Mouse (Mus musculus) stomach, embryonic 14.5 days (tissue): ENCODE data around the gene Fam227b. TPM values are rescaled to one million over a fixed set of nuclear protein-coding genes. Genes with fewer than 3 reads are reported as not detected.

Experiments
- ATAC-seq: fragments of 200-750 bp; cut with Nextera tagmentation; 2 replicates; pipeline ENCODE4 v1.8.0; 2017; ENCODE audit warnings: low read depth, moderate TSS enrichment; ENCODE audit not compliant: insufficient number of reproducible peaks, insufficient read depth, low FRiP score
- H3K27ac ChIP-seq: fragments of 300-500 bp; sonication (generic); 2 replicates; pipeline ENCODE4 v1.5.1; 2014; ENCODE audit warnings: mild to moderate bottlenecking, low read length, moderate library complexity, mixed read lengths
- H3K27me3 ChIP-seq: fragments of 300-500 bp; sonication (generic); 2 replicates; pipeline ENCODE4 v1.6.1; 2014; ENCODE audit warnings: low read length, control low read depth, mixed read lengths; ENCODE audit not compliant: control insufficient read depth, insufficient read depth
- H3K36me3 ChIP-seq: fragments of 300-500 bp; sonication (generic); 2 replicates; pipeline ENCODE4 v1.6.1; 2014; ENCODE audit warnings: mild to moderate bottlenecking, control low read depth, low read length, moderate library complexity, mixed read lengths; ENCODE audit not compliant: control insufficient read depth, insufficient read depth
- H3K4me1 ChIP-seq: fragments of 300-500 bp; sonication (generic); 2 replicates; pipeline ENCODE4 v1.6.1; 2014; ENCODE audit warnings: low read length, control low read depth, mixed read lengths; ENCODE audit not compliant: control insufficient read depth, insufficient read depth
- H3K4me2 ChIP-seq: fragments of 300-500 bp; sonication (generic); replicated peaks from 2 replicates; pipeline ENCODE4 v1.6.1; 2014; ENCODE audit warnings: low read depth, low read length, control low read depth
- H3K4me3 ChIP-seq: fragments of 300-500 bp; sonication (generic); 2 replicates; pipeline ENCODE4 v1.5.1; 2014; ENCODE audit warnings: low read depth, low read length, control low read depth
- H3K9ac ChIP-seq: fragments of 300-500 bp; sonication (generic); replicated peaks from 2 replicates; pipeline ENCODE4 v1.6.1; 2014; ENCODE audit warnings: low read depth, mild to moderate bottlenecking, control low read depth, low read length, moderate library complexity, mixed read lengths
- H3K9me3 ChIP-seq: fragments of 300-500 bp; sonication (generic); 2 replicates; pipeline ENCODE4 v1.6.1; 2016; ENCODE audit warnings: low read depth, low read length, control low read depth; ENCODE audit not compliant: control insufficient read depth
- WGBS: fragments of 180-500 bp; shearing (Covaris S2); extraction: QIAGEN DNeasy Blood & Tissue Kit; methylation state at CpG from one replicate; pipeline ENCODE4 v1.1.7; 2014; 5-methylcytosine and 5-hydroxymethylcytosine counted together
- polyA plus RNA-seq: library from polyadenylated mRNA; unstranded; fragments of >200 nt; fragmentation: Nextera tagmentation; extraction: Ambion mirVana; gene quantifications from 2 replicates; pipeline ENCODE4 v1.2.1, GENCODE M21; 2014

Fam227b gene
- polyA plus RNA-seq, 1 experiment from 2014 or later = not detected

GRCm38 (mm10) chr2:126045621-126046020 is 106.2 kb downstream of the Fam227b start:
- no peaks in the 10 kb centered on the region for H3K9me3 ChIP-seq
- H3K4me1 ChIP-seq = no peaks in the 10 kb centered on the region
- H3K4me2 ChIP-seq = no peak overlapping the region
- no peak overlapping the region for H3K27ac ChIP-seq
- no peak overlapping the region for H3K9ac ChIP-seq
- 80% methylated on average over 5 of the region's 5 CpGs for WGBS
- no peak for ATAC-seq
- H3K36me3 ChIP-seq = no peaks in the 10 kb centered on the region
- no peaks in the 10 kb centered on the region for H3K27me3 ChIP-seq
- no peak overlapping the region for H3K4me3 ChIP-seq

- H3K4me2 ChIP-seq = no peak overlapping the region
- WGBS = 58% methylated on average over 3 of the region's 3 CpGs
- H3K9me3 ChIP-seq = no peaks in the 10 kb centered on the region
- no peak overlapping the region for H3K27ac ChIP-seq
- H3K9ac ChIP-seq = no peak overlapping the region
- H3K36me3 ChIP-seq = no peaks in the 10 kb centered on the region
- no peaks in the 10 kb centered on the region for H3K27me3 ChIP-seq
- H3K4me1 ChIP-seq = no peaks in the 10 kb centered on the region
- ATAC-seq = no peak
- no peak overlapping the region for H3K4me3 ChIP-seq
Observed at GRCm38 (mm10) chr2:126042674-126043073, 109.1 kb downstream of the Fam227b start.

- H3K9me3 ChIP-seq = no peaks in the 10 kb centered on the region
- H3K27me3 ChIP-seq = no peaks in the 10 kb centered on the region
- no peaks in the 10 kb centered on the region for H3K4me1 ChIP-seq
- H3K4me3 ChIP-seq = no peak overlapping the region
- H3K36me3 ChIP-seq = no peaks in the 10 kb centered on the region
- no peak overlapping the region for H3K4me2 ChIP-seq
- ATAC-seq = no peak
- H3K9ac ChIP-seq = no peak overlapping the region
- H3K27ac ChIP-seq = no peak overlapping the region
- 92% methylated on average over 6 of the region's 6 CpGs for WGBS
Observed at GRCm38 (mm10) chr2:126041237-126041636, 110.6 kb downstream of the Fam227b start.

- Histone ChIP-seq H3K4me1 (no peaks in the 10 kb centered on the region), H3K9me3 (no peaks in the 10 kb centered on the region), H3K9ac (no peak overlapping the region), H3K4me2 (no peak overlapping the region), H3K27me3 (no peaks in the 10 kb centered on the region), H3K36me3 (no peaks in the 10 kb centered on the region), H3K27ac (no peak overlapping the region), H3K4me3 (no peak overlapping the region)
- no peak for ATAC-seq
- WGBS = 82% methylated on average over 2 of the region's 2 CpGs
Observed at GRCm38 (mm10) chr2:126040651-126041050, 111.2 kb downstream of the Fam227b start.

GRCm38 (mm10) chr2:126039414-126039891 is 112.4 kb downstream of the Fam227b start:
- H3K27ac ChIP-seq = no peak overlapping the region
- WGBS = 71% methylated on average over 4 of the region's 4 CpGs

GRCm38 (mm10) chr2:126038221-126039000 is 113.4 kb downstream of the Fam227b start:
- no peak overlapping the region for H3K9ac ChIP-seq
- H3K4me3 ChIP-seq = no peak overlapping the region
- no peak overlapping the region for H3K27ac ChIP-seq
- no peaks in the 10 kb centered on the region for H3K27me3 ChIP-seq
- ATAC-seq = no peak
- no peaks in the 10 kb centered on the region for H3K36me3 ChIP-seq
- no peaks in the 10 kb centered on the region for H3K9me3 ChIP-seq
- 0 out of 2 replicates have a peak, but pooled peaks cover 4% of the 10 kb centered on the region for H3K4me1 ChIP-seq
- no peak overlapping the region for H3K4me2 ChIP-seq
- WGBS = 81% methylated on average over 7 of the region's 7 CpGs

More at GRCm38 (mm10) chr2:126039414-126039891, 112.4 kb downstream of the Fam227b start:
- H3K9me3 ChIP-seq = no peaks in the 10 kb centered on the region
- H3K4me3 ChIP-seq = no peak overlapping the region
- H3K4me1 ChIP-seq = 0 out of 2 replicates have a peak, but pooled peaks cover 3% of the 10 kb centered on the region
- H3K4me2 ChIP-seq = no peak overlapping the region
- H3K36me3 ChIP-seq = no peaks in the 10 kb centered on the region
- no peak overlapping the region for H3K9ac ChIP-seq
- no peak for ATAC-seq
- no peaks in the 10 kb centered on the region for H3K27me3 ChIP-seq

- Histone ChIP-seq H3K27ac (no peak overlapping the region), H3K9ac (no peak overlapping the region), H3K4me3 (no peak overlapping the region), H3K4me1 (peaks cover 9% of the 10 kb centered on the region), H3K36me3 (no peaks in the 10 kb centered on the region), H3K27me3 (no peaks in the 10 kb centered on the region), H3K9me3 (no peaks in the 10 kb centered on the region), H3K4me2 (0 out of 2 replicates have a peak overlapping the region, but pooled peaks have one; percentile 8)
- WGBS = 87% methylated on average over 4 of the region's 4 CpGs
- no peak for ATAC-seq
Observed at GRCm38 (mm10) chr2:126036121-126036520, 115.7 kb downstream of the Fam227b start.

- Histone ChIP-seq H3K36me3 (no peaks in the 10 kb centered on the region), H3K4me1 (peaks cover 9% of the 10 kb centered on the region), H3K4me2 (peak overlapping the region; percentile 35; the same call in 1 of the 2 replicates), H3K27ac (peak overlapping the region; percentile 21; the same call in 1 of the 2 replicates), H3K4me3 (peak overlapping the region; percentile 1; the same call in 1 of the 2 replicates), H3K27me3 (no peaks in the 10 kb centered on the region), H3K9ac (no peak overlapping the region), H3K9me3 (no peaks in the 10 kb centered on the region)
- ATAC-seq = no peak
- WGBS = 68% methylated on average over 15 of the region's 15 CpGs
Observed at GRCm38 (mm10) chr2:126035013-126035770, 116.6 kb downstream of the Fam227b start.
